Mouse (Mus musculus) hindbrain, embryonic 10.5 days (tissue): ENCODE measurements at regions not wholly inside any gene's neighbourhood (a gene's known extent, or its start where the extent isn't known, plus 50 kb on each side); places are given as distances from the start of the nearest gene placed in this dataset.
"Not testable (repeated sequence)": the region's sequence is repeated elsewhere in the genome, so short reads cannot be mapped to it uniquely, and the experiment has no call there.

Source experiments
- DNase-seq: peaks from one replicate; pipeline ENCODE4 v3.0.0-alpha.2; 2017; ENCODE audit warnings: low spot score
- H3K27ac ChIP-seq: fragments of 300-500 bp; sonication (generic); 2 replicates; pipeline ENCODE4 v1.5.1; 2016; ENCODE audit warnings: mild to moderate bottlenecking, moderate library complexity
- H3K27me3 ChIP-seq: fragments of 300-500 bp; sonication (generic); 2 replicates; pipeline ENCODE4 v1.6.1; 2016; ENCODE audit warnings: mild to moderate bottlenecking; ENCODE audit not compliant: poor library complexity, insufficient read depth, severe bottlenecking
- H3K36me3 ChIP-seq: fragments of 300-500 bp; sonication (generic); 2 replicates; pipeline ENCODE4 v1.6.1; 2016; ENCODE audit warnings: mild to moderate bottlenecking, moderate library complexity
- H3K4me1 ChIP-seq: fragments of 300-500 bp; sonication (generic); replicated peaks from 2 replicates; pipeline ENCODE4 v1.6.1; 2016; ENCODE audit warnings: mild to moderate bottlenecking
- H3K4me3 ChIP-seq: fragments of 300-500 bp; sonication (generic); 2 replicates; pipeline ENCODE4 v1.5.1; 2016; ENCODE audit warnings: mild to moderate bottlenecking, moderate library complexity
- H3K9me3 ChIP-seq: fragments of 300-500 bp; sonication (generic); 2 replicates; pipeline ENCODE4 v1.6.1; 2016; ENCODE audit warnings: mild to moderate bottlenecking, moderate library complexity
- WGBS: fragments of 180-500 bp; shearing (Covaris S2); methylation state at CpG from one replicate; pipeline ENCODE4 v1.1.7; 2016; 5-methylcytosine and 5-hydroxymethylcytosine counted together

DNA sequence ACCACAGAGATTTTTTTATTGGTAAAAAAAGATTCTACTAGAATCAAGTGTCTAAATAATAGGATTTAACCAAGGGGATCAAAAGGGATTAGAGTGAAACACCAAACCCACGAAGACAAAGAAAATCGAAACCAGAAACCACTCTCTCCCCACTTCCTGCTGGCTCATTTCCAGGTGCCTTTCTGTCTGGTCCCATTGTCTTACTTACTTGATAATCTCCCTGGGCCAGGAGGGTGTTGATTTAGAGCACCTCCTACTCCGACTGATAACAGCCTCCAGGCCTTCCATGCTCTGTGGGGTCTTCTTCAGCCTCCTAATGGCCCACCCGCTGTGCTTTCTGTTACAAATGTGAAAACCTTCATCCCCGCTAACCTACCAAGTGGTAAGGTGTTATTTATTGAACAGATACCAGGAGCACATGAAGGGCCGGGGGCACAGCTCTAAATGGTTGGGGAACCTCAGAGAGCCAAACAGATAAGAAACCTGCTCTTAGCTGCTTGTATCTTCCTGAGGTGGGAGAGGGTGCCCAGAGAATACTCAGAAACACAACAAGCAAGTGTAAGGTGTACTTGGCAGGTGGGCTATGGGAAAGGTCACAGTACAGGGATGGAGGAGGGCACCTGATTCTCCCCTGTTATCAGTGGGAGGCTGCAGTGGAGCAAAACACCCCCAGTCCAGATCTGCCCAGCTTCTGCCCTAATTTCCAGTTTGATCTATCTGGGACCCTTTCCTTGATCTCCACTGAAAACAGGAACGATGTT lies 72.6 kb upstream of the Cpsf6 start:
- Histone ChIP-seq H3K4me1 (no peaks in the 10 kb centered on the region), H3K27ac (no peak overlapping the region), H3K9me3 (no peaks in the 10 kb centered on the region), H3K27me3 (peaks cover 2% of the 10 kb centered on the region; the same call in 1 of the 2 replicates), H3K4me3 (no peak overlapping the region), H3K36me3 (no peaks in the 10 kb centered on the region)
- no peak for DNase-seq
- 43% methylated on average over 7 of the region's 7 CpGs for WGBS

- Histone ChIP-seq H3K4me3 (no peak overlapping the region), H3K27ac (no peak overlapping the region), H3K9me3 (no peaks in the 10 kb centered on the region), H3K27me3 (peaks cover 2% of the 10 kb centered on the region; the same call in 1 of the 2 replicates), H3K4me1 (no peaks in the 10 kb centered on the region), H3K36me3 (no peaks in the 10 kb centered on the region)
- WGBS, result 90% methylated on average over 9 of the region's 9 CpGs
- no peak for DNase-seq
Observed at GRCm38 (mm10) chr10:117451396-117452185, 71.8 kb upstream of the Cpsf6 start.

DNA sequence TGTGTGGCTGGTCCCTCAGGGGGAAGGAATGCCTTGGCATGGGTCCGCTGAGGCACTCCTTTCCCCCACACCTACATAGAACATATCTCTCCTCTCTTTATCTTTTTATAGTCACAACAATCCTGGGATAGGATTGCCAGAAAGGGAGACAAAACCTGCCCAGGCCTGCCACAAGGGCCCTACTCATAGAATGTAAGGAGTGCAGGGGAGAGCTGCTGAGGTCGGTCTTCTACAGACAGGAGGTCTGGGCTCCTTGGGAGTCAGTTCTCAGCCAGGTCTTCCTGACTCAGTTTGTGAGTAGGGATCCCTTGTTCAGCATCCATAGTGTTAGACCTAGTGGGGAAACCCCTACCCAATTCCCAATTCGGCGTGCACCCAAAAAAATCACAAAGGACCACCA lies 70.8 kb upstream of the Cpsf6 start:
- Histone ChIP-seq H3K36me3 (no peaks in the 10 kb centered on the region), H3K4me1 (no peaks in the 10 kb centered on the region), H3K9me3 (no peaks in the 10 kb centered on the region), H3K27me3 (no peaks in the 10 kb centered on the region), H3K4me3 (no peak overlapping the region), H3K27ac (no peak overlapping the region)
- no peak for DNase-seq
- WGBS, result 93% methylated on average over 4 of the region's 4 CpGs

GRCm38 (mm10) chr10:117450240-117450569 lies 70.4 kb upstream of the Cpsf6 start:
- no peak overlapping the region for H3K27ac ChIP-seq
- no peaks in the 10 kb centered on the region for H3K36me3 ChIP-seq
- H3K27me3 ChIP-seq, result no peaks in the 10 kb centered on the region
- no peak overlapping the region for H3K4me3 ChIP-seq
- DNase-seq, result no peak
- no peaks in the 10 kb centered on the region for H3K4me1 ChIP-seq
- H3K9me3 ChIP-seq, result no peaks in the 10 kb centered on the region
- 90% methylated on average over 1 of the region's 1 CpGs for WGBS

DNA sequence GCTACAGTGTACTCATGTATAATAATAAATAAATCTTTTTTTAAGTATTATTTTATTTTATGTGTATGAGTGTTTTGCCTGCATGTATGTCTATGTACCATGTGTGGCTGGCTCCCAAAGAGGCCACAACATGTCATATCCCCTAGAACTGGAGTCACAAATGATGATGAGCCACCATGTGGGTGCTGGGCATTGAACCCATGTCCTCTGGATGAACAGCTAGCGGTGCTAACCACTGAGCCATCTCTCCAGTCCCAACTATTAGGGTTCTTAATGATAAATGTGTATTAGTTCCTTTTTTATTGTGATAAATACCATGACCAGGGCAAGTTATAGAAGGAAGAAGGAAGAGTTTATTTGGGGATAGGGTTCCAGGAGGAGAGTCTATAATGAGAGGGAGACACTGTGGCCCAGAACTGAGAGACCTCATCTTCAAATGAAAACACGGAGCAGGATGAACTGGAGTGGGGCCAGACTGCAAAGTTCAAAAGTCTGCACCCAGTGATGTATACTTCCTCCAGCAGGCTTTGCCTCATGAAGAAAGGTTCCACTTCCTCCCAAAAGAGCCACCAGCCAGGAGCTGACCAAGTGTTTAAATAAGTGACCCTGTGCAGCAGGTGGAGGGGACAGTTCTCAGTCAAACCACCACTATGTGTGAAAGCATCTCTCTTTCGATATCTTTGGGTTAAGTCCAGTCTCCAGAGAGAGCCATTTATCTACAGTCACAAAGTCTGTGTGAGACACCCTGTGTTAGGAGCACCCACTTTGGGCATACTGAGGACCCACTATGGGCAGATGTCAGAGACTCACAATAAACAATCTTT lies 69.8 kb upstream of the Cpsf6 start:
- H3K4me1 ChIP-seq, result no peaks in the 10 kb centered on the region
- H3K27ac ChIP-seq, result no peak overlapping the region
- WGBS, result 88% methylated on average over 3 of the region's 3 CpGs
- H3K36me3 ChIP-seq, result no peaks in the 10 kb centered on the region
- no peaks in the 10 kb centered on the region for H3K9me3 ChIP-seq
- H3K27me3 ChIP-seq, result no peaks in the 10 kb centered on the region
- DNase-seq, result no peak
- no peak overlapping the region for H3K4me3 ChIP-seq

GRCm38 (mm10) chr10:117448783-117449182 lies 69.0 kb upstream of the Cpsf6 start:
- not testable (repeated sequence) for H3K4me1 ChIP-seq, H3K36me3 ChIP-seq, H3K27me3 ChIP-seq, DNase-seq, H3K9me3 ChIP-seq, H3K27ac ChIP-seq, H3K4me3 ChIP-seq
- WGBS, result 91% methylated on average over 3 of the region's 3 CpGs

DNA sequence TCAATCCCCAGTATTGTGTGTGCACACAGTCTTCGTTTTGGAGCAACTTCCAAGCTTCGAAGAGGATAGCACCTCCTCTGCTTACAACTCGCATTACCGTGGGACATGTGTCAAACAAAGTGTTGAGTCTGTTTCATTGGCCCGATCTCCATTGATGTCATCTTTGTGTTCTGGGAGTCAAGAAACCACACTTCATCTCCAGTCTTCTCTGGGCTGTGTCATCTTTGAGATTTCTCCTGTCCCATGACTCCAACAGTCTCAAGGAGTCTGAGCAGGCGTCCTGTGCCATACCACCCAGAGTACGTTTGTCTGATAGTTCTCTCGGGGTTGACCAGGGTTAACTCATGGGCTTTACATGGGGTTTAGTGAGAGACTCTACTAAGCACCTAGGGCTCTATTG lies 67.8 kb upstream of the Cpsf6 start:
- no peak overlapping the region for H3K4me3 ChIP-seq
- no peaks in the 10 kb centered on the region for H3K27me3 ChIP-seq
- DNase-seq, result no peak
- no peaks in the 10 kb centered on the region for H3K36me3 ChIP-seq
- WGBS, result 91% methylated on average over 8 of the region's 8 CpGs
- no peaks in the 10 kb centered on the region for H3K4me1 ChIP-seq
- H3K27ac ChIP-seq, result no peak overlapping the region
- H3K9me3 ChIP-seq, result 0 out of 2 replicates have a peak, but pooled peaks cover 8% of the 10 kb centered on the region

- WGBS, result 71% methylated on average over 8 of the region's 8 CpGs
- DNase-seq, result no peak
- Histone ChIP-seq H3K36me3 (no peaks in the 10 kb centered on the region), H3K27me3 (no peaks in the 10 kb centered on the region), H3K4me1 (no peaks in the 10 kb centered on the region), H3K4me3 (no peak overlapping the region), H3K27ac (no peak overlapping the region), H3K9me3 (0 out of 2 replicates have a peak, but pooled peaks cover 8% of the 10 kb centered on the region)
Observed at GRCm38 (mm10) chr10:117447206-117447605, 67.4 kb upstream of the Cpsf6 start.

DNA sequence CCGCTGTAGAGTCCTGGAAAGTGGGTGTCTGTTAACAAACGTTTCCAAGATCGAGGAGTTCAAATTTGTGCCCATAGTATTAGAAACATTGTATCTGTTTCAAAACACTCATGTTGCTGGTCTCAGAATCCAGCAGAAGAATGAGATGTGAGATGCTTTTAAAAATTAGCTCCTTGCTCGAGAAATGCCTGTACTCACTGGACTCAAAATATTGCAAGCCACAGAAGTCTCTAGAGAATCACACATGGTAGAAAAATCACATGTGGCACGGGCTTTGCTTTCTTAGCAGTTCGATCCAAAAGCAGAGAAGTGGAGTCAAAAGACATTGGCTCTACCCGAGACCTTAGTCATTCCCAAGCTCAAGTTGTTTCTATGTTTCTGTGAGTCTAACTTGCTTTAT lies 67.0 kb upstream of the Cpsf6 start:
- Histone ChIP-seq H3K4me1 (no peaks in the 10 kb centered on the region), H3K27ac (no peak overlapping the region), H3K36me3 (no peaks in the 10 kb centered on the region), H3K4me3 (no peak overlapping the region), H3K27me3 (no peaks in the 10 kb centered on the region), H3K9me3 (0 out of 2 replicates have a peak, but pooled peaks cover 8% of the 10 kb centered on the region)
- WGBS, result 88% methylated on average over 7 of the region's 7 CpGs
- DNase-seq, result no peak

DNA sequence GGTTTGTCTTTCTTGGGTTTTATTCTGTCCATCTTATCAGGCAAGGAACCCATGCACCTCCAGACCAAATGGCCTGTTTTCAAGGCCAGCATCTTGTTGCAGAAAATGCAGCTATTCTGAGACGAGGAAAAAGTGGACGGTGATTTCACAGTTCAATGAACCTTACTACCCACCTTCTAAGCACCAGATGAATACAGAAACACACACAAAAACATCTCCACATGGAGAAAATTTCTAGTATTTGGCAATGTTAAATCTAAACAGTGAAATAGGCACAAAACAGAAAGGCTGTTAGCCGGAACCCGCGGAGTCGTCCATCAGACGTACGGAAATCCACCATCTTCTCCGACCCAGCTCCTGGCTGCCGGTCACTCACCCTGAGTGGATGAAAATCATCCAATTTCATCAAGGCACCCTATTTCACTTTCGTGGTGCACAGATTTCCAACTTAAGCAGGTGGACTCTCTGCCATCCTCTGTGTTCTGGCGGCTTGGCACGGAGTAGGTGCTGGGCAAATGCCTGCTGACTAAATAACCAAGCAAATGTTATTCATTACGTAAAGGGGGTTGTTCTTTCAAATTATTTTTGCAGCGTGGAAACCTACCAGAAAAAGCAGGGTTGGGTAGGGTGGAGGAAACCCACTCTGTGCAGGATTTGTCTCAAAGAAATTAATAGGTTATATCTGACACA lies 66.1 kb upstream of the Cpsf6 start:
- Histone ChIP-seq H3K4me1 (peaks cover 6% of the 10 kb centered on the region), H3K27ac (no peak overlapping the region), H3K27me3 (no peaks in the 10 kb centered on the region), H3K4me3 (no peak overlapping the region), H3K36me3 (no peaks in the 10 kb centered on the region), H3K9me3 (0 out of 2 replicates have a peak, but pooled peaks cover 8% of the 10 kb centered on the region)
- no peak for DNase-seq
- 89% methylated on average over 15 of the region's 15 CpGs for WGBS

- Histone ChIP-seq H3K9me3 (0 out of 2 replicates have a peak, but pooled peaks cover 8% of the 10 kb centered on the region), H3K4me1 (peaks cover 7% of the 10 kb centered on the region), H3K27ac (no peak overlapping the region), H3K4me3 (no peak overlapping the region), H3K36me3 (no peaks in the 10 kb centered on the region), H3K27me3 (no peaks in the 10 kb centered on the region)
- DNase-seq, result no peak
- 60% methylated on average over 6 of the region's 6 CpGs for WGBS
Observed at GRCm38 (mm10) chr10:117445181-117445790, 65.5 kb upstream of the Cpsf6 start.

GRCm38 (mm10) chr10:117444761-117445160 lies 64.9 kb upstream of the Cpsf6 start:
- no peak for DNase-seq
- H3K4me1 ChIP-seq, result peaks cover 7% of the 10 kb centered on the region
- H3K4me3 ChIP-seq, result no peak overlapping the region
- no peaks in the 10 kb centered on the region for H3K36me3 ChIP-seq
- H3K27ac ChIP-seq, result no peak overlapping the region
- WGBS, result 86% methylated on average over 10 of the region's 10 CpGs
- H3K27me3 ChIP-seq, result no peaks in the 10 kb centered on the region
- 0 out of 2 replicates have a peak, but pooled peaks cover 8% of the 10 kb centered on the region for H3K9me3 ChIP-seq
